Mouse (Mus musculus): ENCODE measurements around the gene Pik3c2b. TPM values are rescaled to one million over a fixed set of nuclear protein-coding genes. Genes with fewer than 3 reads are reported as not detected.

Pik3c2b gene
- total RNA-seq, 2 experiments from 2014 or later: 1.7 to 2.6 TPM

DNA sequence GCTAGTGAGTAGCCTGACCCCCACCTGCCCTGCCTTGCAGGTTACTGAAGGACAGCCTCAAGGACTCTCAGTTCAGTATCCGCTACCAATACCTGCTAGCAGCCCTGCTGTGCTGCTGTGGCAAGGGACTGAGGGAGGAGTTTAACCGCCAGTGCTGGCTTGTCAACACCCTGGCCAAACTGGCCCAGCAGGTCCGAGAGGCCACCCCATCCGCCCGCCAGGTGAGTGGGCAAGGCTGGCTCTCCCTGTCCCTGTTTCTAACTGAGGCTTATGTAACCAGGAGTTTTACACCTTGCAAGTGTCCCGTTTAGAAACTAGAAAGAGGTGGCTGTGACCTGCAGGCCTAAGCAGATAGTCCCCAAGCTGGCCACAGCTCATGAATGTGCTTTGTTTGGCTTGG, 45.2 kb downstream of the Pik3c2b start:
- ATAC-seq (replicated peaks; ENCODE audit: poor library complexity): no peak

DNA sequence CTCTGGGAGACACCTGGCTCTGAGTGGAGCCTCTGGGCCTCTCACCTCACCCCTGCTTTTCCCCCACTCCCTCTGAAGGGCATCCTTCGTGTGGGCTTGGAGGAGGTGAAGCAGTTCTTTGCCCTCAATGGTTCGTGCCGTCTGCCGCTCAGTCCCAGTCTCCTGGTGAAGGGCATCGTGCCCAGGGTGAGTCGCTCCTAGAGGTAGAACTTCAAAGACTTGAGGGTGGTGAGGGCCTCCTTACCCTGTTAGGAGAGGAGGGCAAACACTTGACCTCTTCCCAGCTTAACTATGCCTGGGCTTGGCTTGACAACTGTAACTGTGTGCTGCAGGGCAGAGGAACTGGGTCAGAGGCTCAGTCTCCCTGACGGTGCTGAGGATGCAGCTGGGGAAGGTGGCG, 46.0 kb downstream of the Pik3c2b start:
- no peak for ATAC-seq (replicated peaks; ENCODE audit: poor library complexity)

- ATAC-seq (replicated peaks; ENCODE audit: poor library complexity): no peak
Measured at GRCm38 (mm10) chr1:133093719-133094118, 48.3 kb downstream of the Pik3c2b start.

GRCm38 (mm10) chr1:133100980-133101798, 55.7 kb downstream of the Pik3c2b start:
- ATAC-seq (replicated peaks; ENCODE audit: poor library complexity): peak; percentile 95

- ATAC-seq (replicated peaks; ENCODE audit: poor library complexity): no peak
Measured at GRCm38 (mm10) chr1:133102108-133102507, 56.6 kb downstream of the Pik3c2b start.

- no peak for ATAC-seq (replicated peaks; ENCODE audit: poor library complexity)
Measured at GRCm38 (mm10) chr1:133103315-133103714, 57.8 kb downstream of the Pik3c2b start.

- no peak for ATAC-seq (replicated peaks; ENCODE audit: poor library complexity)
Measured at GRCm38 (mm10) chr1:133103871-133104270, 58.4 kb downstream of the Pik3c2b start.

GRCm38 (mm10) chr1:133116108-133116507, 70.6 kb downstream of the Pik3c2b start:
- ATAC-seq (replicated peaks; ENCODE audit: poor library complexity): no peak

DNA sequence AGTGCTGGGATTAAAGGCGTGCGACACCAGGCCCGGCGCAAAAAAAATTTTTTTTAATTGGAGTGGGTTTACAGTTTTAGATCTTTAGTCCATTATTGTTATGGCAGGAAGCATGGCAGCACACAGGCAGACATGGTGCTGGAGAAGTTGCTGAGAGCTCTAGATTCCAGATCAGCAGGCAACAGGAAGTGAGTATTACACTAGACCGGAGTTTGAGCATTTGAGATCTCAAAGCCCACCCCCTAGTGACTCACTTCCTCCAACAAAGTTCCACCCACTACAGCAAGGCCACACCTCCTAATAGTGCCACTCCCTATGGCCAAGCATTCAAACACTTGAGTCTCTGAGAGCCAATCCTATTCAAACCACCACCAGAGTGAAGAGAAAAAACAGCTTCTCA, 72.7 kb downstream of the Pik3c2b start:
- peak; percentile 76 for ATAC-seq (replicated peaks; ENCODE audit: poor library complexity)

DNA sequence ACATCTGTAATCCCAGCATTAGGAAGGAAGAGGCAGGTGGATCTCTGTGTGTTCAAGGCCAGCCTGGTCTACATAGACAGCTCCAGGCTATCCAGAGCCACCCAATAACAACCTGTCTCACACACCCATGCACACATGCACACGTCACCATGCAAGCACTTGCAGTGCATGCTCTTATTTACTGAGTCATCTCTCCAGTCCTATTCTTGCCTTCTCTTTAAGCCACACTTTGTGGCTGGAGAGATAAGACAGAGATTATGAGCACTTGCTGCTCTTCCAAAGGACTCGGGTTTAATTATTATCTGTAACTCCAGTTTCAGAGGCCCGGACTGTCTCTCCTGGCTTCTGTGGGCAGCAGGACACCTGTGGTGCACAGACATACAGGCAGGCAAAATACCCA, 73.4 kb downstream of the Pik3c2b start:
- ATAC-seq (replicated peaks; ENCODE audit: poor library complexity): peak; percentile 80

GRCm38 (mm10) chr1:133119931-133120712, 74.7 kb downstream of the Pik3c2b start:
- peak; percentile 78 for ATAC-seq (replicated peaks; ENCODE audit: poor library complexity)

DNA sequence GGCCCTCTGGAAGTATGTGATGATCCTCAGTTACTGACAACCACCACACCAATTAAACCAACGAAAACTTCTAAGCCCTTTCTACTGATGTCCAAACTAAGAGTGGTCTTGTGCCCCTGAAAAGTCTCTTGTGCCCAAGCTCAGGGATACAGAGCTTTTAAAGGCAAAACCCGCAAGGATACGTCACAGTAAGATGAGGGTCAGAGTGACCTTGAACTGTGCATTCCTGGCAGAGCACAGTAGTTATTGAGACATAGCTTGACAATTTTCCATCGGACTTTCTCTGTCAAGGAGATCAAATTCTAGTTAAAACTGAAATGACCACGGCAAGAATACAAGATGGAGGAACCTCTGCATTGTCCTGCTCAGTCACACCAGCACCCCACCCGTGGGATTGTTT, 75.8 kb downstream of the Pik3c2b start:
- ATAC-seq (replicated peaks; ENCODE audit: poor library complexity): no peak

DNA sequence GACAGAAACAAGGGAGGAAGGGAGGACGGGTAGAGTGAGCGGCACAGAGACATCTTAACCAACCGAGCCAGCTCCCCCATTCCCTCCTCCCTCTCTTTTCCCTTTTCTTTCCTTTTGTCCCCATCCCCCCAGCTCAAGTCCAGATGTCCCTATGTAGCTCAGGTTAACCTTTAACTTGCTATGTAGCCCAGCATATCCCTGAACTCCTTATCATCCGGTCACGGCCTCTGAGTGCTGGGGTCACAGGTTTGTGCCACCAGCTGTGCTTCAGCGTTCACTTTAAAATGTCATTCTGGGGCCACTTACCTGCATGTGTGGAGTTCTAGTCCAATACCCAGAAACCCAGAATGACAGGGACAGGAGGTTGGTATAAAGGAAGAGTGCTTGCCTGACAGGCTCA, 78.7 kb downstream of the Pik3c2b start:
- ATAC-seq (replicated peaks; ENCODE audit: poor library complexity): no peak

GRCm38 (mm10) chr1:133125640-133126364, 80.3 kb downstream of the Pik3c2b start:
- peak; percentile 45; the same call in 1 of the 2 replicates for ATAC-seq (replicated peaks; ENCODE audit: poor library complexity)

GRCm38 (mm10) chr1:133126365-133126740, 80.9 kb downstream of the Pik3c2b start:
- ATAC-seq (replicated peaks; ENCODE audit: poor library complexity): no peak

GRCm38 (mm10) chr1:133127328-133127727, 81.9 kb downstream of the Pik3c2b start:
- no peak for ATAC-seq (replicated peaks; ENCODE audit: poor library complexity)

DNA sequence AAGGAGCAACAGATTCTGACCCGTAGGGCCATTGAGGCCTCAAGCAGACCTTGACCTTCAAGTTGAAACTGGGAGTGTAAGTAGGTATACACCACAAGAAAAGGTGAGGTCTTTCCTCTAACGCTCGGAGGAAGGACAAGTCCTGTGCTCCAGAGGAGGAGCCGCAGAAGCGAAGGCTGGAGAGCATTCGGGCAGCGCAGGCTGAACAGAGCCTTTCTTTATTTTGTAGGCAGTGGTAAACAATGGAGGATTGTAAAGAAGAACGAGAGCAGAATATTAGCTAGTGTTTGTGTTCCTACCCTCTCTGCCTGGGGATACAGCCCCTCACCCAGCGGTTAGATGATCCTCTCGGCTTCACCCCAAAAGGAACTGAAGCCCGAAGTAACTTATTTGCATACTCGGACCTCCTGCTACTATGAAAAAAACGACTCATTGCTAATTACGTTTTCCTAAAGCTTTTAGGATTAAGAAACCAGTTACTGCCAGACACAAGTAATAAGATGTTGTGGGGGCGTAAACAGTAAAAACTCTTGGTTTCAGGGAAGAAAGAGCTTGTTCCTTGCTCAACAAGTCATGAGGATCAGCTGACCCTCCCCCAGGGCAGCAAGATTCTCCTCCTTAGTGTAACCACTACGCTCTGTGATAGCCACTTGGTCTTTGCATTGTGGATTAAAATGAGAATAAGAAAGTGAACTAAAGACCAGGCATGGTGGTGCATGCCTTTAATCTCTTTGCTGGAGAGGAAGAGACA, 84.2 kb downstream of the Pik3c2b start:
- ATAC-seq (replicated peaks; ENCODE audit: poor library complexity): no peak

DNA sequence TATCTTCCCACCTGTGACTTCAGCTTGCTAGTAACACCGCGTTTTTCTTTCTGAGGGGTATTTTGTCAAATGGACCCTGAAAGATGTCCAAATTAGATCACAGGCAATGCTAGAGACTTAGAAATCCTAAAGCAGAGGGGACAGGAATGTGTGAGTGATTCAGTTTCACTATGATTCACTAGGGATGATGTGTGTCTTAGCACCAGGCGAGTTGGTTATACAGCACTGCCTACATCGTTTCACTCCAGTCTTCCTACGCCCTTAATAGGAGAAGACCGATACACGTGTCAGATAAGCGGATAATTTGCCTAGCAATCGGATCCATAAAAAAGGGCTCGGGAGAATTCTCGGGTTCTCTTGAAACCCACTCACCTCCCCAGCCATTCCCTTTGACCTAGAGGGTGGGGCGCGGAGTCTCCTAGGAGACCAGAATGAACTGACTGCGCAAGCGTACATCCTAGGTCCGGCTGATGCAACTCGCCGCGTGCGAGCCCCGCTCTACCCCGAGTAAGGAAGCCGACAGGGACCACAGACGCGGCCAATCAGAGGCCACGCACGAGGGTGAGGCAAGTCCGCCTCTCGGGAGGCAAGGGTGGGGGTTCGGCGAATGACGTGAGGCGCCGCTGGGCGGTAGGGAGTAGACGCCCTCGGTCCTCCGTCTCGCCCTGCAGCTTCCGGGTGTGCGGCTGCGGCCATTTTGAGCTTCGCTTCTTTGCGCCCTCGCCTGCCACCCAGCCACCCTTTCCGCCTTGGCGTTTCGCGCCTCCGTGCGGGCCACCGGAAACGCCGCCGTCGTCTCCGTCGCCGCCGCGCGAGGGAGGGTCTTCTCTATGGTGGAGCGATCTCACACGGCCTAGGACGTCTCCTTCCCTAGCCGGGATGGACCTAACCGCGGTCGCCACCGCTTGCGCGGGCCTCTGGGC, 85.4 kb downstream of the Pik3c2b start, which contains the start of gene Ppp1r15b:
TSS of gene Ppp1r15b (plus strand) at position 506 of the 923 bp plus-strand sequence.
- ATAC-seq (replicated peaks; ENCODE audit: poor library complexity): peak; percentile 84

DNA sequence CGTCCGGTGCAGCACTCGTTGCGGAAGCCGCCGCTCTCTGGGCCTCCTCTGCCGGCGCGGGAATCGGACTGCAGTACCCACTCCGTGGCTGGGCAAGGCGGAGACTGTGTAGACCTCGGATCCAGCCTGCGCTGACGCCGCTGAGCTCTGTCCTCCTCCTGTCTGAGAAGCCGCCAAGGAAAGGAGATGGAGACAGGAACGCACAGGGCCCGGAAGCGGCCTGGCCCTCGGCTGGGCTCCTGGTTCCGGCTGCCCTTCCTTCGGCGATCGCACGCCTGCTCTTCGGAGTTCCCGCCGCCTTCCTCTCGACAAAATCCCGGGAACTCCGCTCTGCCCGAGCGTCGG, 86.1 kb downstream of the Pik3c2b start:
- ATAC-seq (replicated peaks; ENCODE audit: poor library complexity): peak; percentile 2; the same call in 1 of the 2 replicates

DNA sequence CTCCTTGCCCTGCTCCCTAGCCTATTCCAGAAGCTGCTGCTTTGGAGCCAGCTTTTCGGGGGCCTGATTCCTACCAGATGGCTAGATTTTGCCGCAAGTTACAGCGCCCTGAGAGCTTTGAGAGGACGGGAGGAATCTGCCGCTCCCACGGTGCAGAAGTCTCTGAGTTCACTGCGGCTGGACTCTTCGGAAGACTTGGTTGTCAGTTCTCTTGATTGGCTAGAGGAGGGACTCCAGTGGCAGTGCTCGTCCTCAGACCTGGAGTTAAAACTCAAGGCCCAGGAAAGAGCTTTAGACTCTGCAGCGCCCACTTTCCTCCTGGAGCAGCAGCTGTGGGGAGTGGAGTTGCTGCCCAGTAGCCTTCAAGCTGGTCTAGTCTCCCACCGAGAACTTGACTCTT, 86.5 kb downstream of the Pik3c2b start:
- ATAC-seq (replicated peaks; ENCODE audit: poor library complexity): no peak

All from megakaryocyte progenitor cell, adult 5-6 weeks (primary cell).